ENCODE assay signal across 9 mouse cellular contexts in genomic region chr8:108822841-108823266, GRCm38 (mm10).
A peak's percentile ranks its signal among the peaks of the same experiment; 100 is the strongest.
DNase-seq lines count a peak whose midpoint lies in the region; ATAC-seq and TF ChIP-seq lines count a peak whose summit lies in the region.
"Had no signal": no experiment of that assay in that cellular context is flagged by ENCODE, and none has a peak within 500 bp of the region (broad histone marks: within the 10 kb centered on the region; RNA-seq: fewer than 3 reads in every experiment).

No protein-coding gene starts in this region.

- no peak for TF ChIP-seq EP300 in heart, adult 2 months (IDR thresholded peaks at IDR 0.05; ENCODE audit: insufficient read depth, low read depth, low read length)

- TF ChIP-seq POLR2A in heart, adult 2 months (IDR thresholded peaks at IDR 0.05; ENCODE audit: insufficient read depth, low read depth, low read length), result no peak

- peak overlapping the region; percentile 20; the same call in 1 of the 2 replicates for H3K27ac ChIP-seq in kidney, embryonic 15.5 days
- H3K27ac ChIP-seq in intestine, embryonic 15.5 days, result 0 out of 2 replicates have a peak overlapping the region, but pooled peaks have one; percentile 17
- H3K27ac ChIP-seq in heart, adult 2 months, result no peak overlapping the region

- no peaks in the 10 kb centered on the region for H3K79me2 ChIP-seq in heart, adult 2 months (replicated peaks; ENCODE audit: control insufficient read depth, insufficient read depth, low read length)

- no peaks in the 10 kb centered on the region for H3K36me3 ChIP-seq in kidney, embryonic 15.5 days
- no peaks in the 10 kb centered on the region for H3K36me3 ChIP-seq in intestine, embryonic 15.5 days
- no peaks in the 10 kb centered on the region for H3K36me3 ChIP-seq in heart, adult 2 months (ENCODE audit: control insufficient read depth, insufficient read depth, low read length)

- DNase-seq in kidney, adult 18-20 months, result no peak
- peak; percentile 17 for DNase-seq in R1 (ENCODE audit: low read depth, low spot score)
- no peak for DNase-seq in layer of hippocampus, adult 8-10 months (ENCODE audit: low spot score in 2 of 2)
- no peak for DNase-seq in spleen, postnatal 14 days (ENCODE audit: low spot score in 2 of 2)
- DNase-seq in heart, adult 2 months, result no peak
- DNase-seq: heart, adult 18-20 months had no signal

- TF ChIP-seq CTCF in heart, adult 2 months (IDR thresholded peaks at IDR 0.05), result no peak

- no peak overlapping the region for H3K9ac ChIP-seq in kidney, embryonic 15.5 days
- H3K9ac ChIP-seq in intestine, embryonic 15.5 days, result no peak overlapping the region
- H3K9ac ChIP-seq in heart, adult 2 months (ENCODE audit: low read depth, low read length), result no peak overlapping the region

- H3K4me1 ChIP-seq in kidney, embryonic 15.5 days, result peaks cover 73% of the 10 kb centered on the region
- peaks cover 49% of the 10 kb centered on the region for H3K4me1 ChIP-seq in intestine, embryonic 15.5 days (replicated peaks)
- peaks cover 1% of the 10 kb centered on the region; the same call in 1 of the 2 replicates for H3K4me1 ChIP-seq in heart, adult 2 months (ENCODE audit: control insufficient read depth, insufficient read depth, low read length)

- no peak for ATAC-seq in kidney, embryonic 15.5 days (replicated peaks; ENCODE audit: low FRiP score)
- peak; percentile 32; the same call in 1 of the 2 replicates for ATAC-seq in intestine, embryonic 15.5 days
- ATAC-seq in monocyte, adult 5-6 weeks (replicated peaks; ENCODE audit: insufficient number of reproducible peaks, low FRiP score, low TSS enrichment, poor library complexity, severe bottlenecking), result peak; percentile 32; the same call in 1 of the 2 replicates

- no peak overlapping the region for H3K4me2 ChIP-seq in kidney, embryonic 15.5 days
- H3K4me2 ChIP-seq in intestine, embryonic 15.5 days (replicated peaks), result 0 out of 2 replicates have a peak overlapping the region, but pooled peaks have one; percentile 30

- H3K4me3 ChIP-seq in kidney, embryonic 15.5 days (replicated peaks), result no peak overlapping the region
- no peak overlapping the region for H3K4me3 ChIP-seq in intestine, embryonic 15.5 days (replicated peaks)
- no peak overlapping the region for H3K4me3 ChIP-seq in heart, adult 2 months

- 33% methylated on average over 15 of the region's 15 CpGs for WGBS in kidney, embryonic 15.5 days
- WGBS in intestine, embryonic 15.5 days, result 23% methylated on average over 15 of the region's 15 CpGs
- 56% methylated on average over 15 of the region's 15 CpGs for WGBS in heart, adult 2 months

- H3K27me3 ChIP-seq in kidney, embryonic 15.5 days, result no peaks in the 10 kb centered on the region
- no peaks in the 10 kb centered on the region for H3K27me3 ChIP-seq in intestine, embryonic 15.5 days (replicated peaks)
- no peaks in the 10 kb centered on the region for H3K27me3 ChIP-seq in heart, adult 2 months (ENCODE audit: control insufficient read depth, insufficient read depth, low read length)

- intact Hi-C loops in heart, adult 2 months (cut with DNase I), result no loop called here

- H3K9me3 ChIP-seq in kidney, embryonic 15.5 days (replicated peaks), result no peaks in the 10 kb centered on the region
- no peaks in the 10 kb centered on the region for H3K9me3 ChIP-seq in intestine, embryonic 15.5 days
